Mouse (Mus musculus): ENCODE measurements around the gene Kncn.

- no peak for TF ChIP-seq CTCF (IDR thresholded peaks at IDR 0.05; ENCODE audit: borderline replicate concordance, control insufficient read depth, extremely low read depth, insufficient read depth, low read length, poor library complexity)
- TF ChIP-seq POLR2A (IDR thresholded peaks at IDR 0.05; ENCODE audit: control insufficient read depth, extremely low read depth, insufficient read depth, low read length, poor library complexity), result no peak
Measured at GRCm38 (mm10) chr4:115855100-115855499, 29.1 kb upstream of the Kncn start.
